Mouse (Mus musculus): ENCODE data around the gene Dnlz.
A peak's percentile ranks its signal among the peaks of the same experiment; 100 is the strongest.
"Not testable (repeated sequence)": the region's sequence is repeated elsewhere in the genome, so short reads cannot be mapped to it uniquely, and the experiment has no call there.

The Dnlz gene

GRCm38 (mm10) chr2:26351358-26352290, at the start of gene Dnlz:
Gene Dnlz (minus strand): TSS chr2:26352110.
- DNase-seq (ENCODE audit: low read depth, low spot score), result peak; percentile 85

GRCm38 (mm10) chr2:26401023-26401422, 49.1 kb upstream of the Dnlz start:
- DNase-seq (ENCODE audit: low read depth, low spot score), result no peak

- DNase-seq (ENCODE audit: low read depth, low spot score), result no peak
These were observed 48.4 kb upstream of the Dnlz start for GRCm38 (mm10) chr2:26400296-26400695.

DNA sequence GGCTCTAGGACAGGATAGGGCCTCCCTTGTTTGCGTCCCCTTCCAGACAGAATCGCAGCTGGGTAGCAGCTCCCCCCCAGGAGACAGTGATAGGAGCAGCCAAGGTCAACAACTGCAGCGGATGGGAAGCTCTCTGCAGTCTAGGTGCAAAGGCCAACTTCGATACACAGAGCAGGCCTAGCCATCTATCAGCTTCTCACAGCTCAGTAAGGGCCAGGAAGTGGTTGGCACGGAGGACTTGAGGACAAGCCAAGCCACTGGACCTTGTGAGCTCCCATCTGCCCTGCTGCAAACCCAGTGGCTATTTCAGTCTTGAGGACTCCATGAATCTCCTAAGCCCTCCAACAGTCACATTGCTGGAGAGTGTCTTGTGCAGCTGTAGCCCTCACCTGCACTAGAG, 47.7 kb upstream of the Dnlz start:
- DNase-seq (ENCODE audit: low read depth, low spot score), result no peak

GRCm38 (mm10) chr2:26398978-26399377, 47.1 kb upstream of the Dnlz start:
- no peak for DNase-seq (ENCODE audit: low read depth, low spot score)

DNA sequence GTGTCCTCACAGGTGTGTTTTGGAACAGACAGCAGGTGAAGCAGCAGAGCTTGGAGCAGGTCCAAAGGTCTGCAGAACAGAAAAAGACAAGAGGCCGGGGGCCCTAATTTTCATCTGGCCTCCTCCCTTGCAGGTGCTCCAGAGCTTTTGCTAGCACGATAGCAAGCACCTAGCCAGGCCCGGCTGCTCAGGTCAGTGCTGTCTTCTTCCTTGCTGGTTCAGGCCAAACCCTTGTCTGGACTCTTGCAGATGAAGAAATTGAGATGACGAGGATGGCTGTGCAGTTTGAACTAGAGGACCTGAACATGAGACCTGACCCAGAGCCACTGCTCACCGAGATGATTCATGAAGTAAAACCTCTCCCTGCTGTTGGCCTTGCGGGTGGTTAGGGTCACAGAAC, 39.7 kb upstream of the Dnlz start:
- DNase-seq (ENCODE audit: low read depth, low spot score), result no peak

DNA sequence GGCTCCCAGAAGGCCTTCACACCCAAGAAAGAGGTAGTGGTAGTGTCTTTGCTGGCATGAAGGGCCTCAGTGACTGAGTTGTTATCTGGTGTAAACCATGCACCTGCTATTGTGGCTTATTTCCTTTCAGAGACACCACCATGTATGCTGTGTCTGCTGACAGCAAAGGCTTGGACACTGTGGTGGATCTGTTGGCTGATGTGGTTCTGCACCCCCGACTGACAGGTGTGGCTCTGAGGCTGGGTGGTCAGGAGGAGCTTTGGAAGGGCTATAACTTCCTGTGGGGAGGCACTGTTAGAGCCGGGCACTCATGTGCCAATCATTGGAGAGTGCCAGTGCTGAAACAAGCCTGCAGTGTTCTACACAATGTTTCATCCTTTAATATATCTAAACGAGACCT, 39.0 kb upstream of the Dnlz start:
- DNase-seq (ENCODE audit: low read depth, low spot score), result no peak

DNA sequence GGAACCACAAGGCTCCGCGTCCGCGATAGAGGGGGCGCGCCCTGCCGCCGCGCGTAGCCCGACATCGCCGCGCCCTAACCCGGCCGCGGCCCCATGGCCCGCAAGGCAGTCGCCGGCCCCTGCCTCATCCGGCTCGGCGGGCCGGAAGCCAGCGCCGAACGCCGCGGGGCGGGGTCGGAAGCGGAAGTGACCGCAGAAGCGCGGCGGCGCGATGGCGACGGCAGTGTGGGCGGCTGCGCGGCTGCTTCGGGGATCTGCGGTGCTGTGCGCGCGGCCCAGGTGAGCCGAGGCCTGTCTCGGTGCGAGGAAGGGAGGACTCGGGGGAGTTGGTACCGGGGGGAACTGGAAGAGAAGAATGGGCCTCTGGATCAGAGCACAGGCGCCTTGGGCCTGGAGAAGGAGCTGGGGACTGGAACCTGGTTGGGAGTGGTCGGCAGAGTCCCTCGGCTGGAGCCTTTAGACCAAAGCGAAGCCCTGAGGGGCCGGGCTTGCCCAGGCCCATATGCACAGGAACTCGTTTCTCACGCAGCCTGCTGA, 37.3 kb upstream of the Dnlz start, which contains the start of the genes Entr1 and Pmpca:
Entr1 (minus strand) TSS at position 163 of the 537 bp plus-strand sequence.
Pmpca (plus strand) TSS at position 186 of the 537 bp plus-strand sequence.
- peak; percentile 69 for DNase-seq (ENCODE audit: low read depth, low spot score)

GRCm38 (mm10) chr2:26388682-26389153, 36.8 kb upstream of the Dnlz start:
- DNase-seq (ENCODE audit: low read depth, low spot score), result no peak

DNA sequence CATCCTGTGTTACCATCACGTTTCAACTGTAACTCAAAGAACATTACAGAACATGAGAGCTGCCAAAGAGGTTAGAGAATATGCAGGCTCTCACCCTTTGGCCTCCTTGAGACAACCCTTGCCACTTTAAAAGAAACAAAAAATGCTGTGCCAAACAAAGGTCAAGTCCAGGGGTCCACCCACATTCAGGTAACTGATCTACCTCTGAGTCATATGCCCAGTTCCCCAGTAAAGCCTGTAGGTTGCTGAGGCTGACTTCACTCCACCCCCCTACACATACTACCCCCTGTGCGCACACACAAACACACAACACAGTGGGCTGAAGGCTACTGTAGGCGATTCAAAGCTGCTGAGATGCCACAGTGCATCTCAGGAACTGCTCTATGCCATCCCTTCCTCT, 35.8 kb upstream of the Dnlz start:
- DNase-seq (ENCODE audit: low read depth, low spot score), result no peak

DNA sequence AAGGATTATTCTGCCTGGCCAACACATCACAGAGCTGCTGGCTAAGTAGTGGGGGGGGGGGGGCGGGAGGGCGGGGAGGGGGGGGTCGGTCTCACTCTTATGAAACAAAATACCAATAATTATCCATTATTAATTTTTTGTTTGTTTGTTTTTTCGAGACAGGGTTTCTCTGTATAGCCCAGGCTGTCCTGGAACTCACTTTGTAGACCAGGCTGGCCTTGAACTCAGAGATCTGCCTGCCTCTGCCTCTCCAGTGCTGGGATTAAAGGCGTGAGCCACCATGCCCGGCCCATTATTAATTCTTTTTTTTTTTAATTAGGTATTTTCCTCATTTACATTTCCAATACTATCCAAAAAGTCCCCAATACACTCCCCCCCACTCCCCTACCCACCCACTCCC, 29.0 kb upstream of the Dnlz start:
- DNase-seq (ENCODE audit: low read depth, low spot score), result not testable (repeated sequence)

GRCm38 (mm10) chr2:26380131-26380771, 28.3 kb upstream of the Dnlz start, which contains the start of gene Snapc4:
Gene Snapc4 (minus strand): TSS chr2:26380653.
- DNase-seq (ENCODE audit: low read depth, low spot score), result peak; percentile 75

GRCm38 (mm10) chr2:26372396-26372795, 20.5 kb upstream of the Dnlz start:
- DNase-seq (ENCODE audit: low read depth, low spot score), result no peak

- DNase-seq (ENCODE audit: low read depth, low spot score), result no peak
These were observed 16.7 kb upstream of the Dnlz start for GRCm38 (mm10) chr2:26368572-26368971.

DNA sequence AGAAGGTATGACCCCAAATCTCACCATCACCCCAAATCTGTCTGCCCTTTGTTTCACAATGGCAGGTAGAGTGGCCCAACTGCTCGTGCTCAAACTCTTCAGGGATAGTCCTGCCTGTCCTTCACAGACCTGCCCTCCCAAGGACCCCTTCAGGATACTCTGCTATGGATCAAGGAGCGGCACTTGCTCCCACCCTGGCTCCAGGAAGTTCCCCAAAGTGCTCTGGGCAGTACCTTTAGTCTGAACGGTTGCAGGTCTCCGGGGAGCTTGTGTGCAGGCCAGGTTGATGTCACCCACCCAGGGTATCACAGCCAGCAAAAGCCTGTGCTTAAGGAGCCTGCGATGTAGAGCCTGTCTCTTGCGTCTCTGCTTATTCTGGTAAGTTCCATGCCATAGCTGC, 16.0 kb upstream of the Dnlz start:
- DNase-seq (ENCODE audit: low read depth, low spot score), result no peak

GRCm38 (mm10) chr2:26364738-26365465, 13.0 kb upstream of the Dnlz start:
- DNase-seq (ENCODE audit: low read depth, low spot score), result no peak

- no peak for DNase-seq (ENCODE audit: low read depth, low spot score)
These were observed 11.6 kb upstream of the Dnlz start for GRCm38 (mm10) chr2:26363481-26363880.

DNA sequence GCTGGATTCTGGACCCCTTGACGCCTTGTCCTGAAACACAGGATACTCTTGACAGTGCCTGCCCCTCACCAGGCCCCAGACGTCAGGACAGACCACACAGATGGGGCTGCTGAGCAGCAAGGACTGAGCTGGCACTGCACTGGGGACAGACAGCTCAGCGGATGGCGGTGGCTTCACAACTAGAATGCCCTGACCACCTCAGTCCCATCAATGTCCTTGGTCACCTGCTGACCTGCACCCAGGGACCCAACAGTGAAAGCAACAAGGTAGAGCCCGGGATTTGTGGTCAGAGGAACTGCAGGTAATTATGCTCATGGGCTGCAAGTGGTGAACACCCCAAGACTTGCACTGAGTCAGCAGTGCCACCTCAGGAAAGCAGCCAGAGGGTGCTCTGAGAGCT, 11.1 kb upstream of the Dnlz start:
- no peak for DNase-seq (ENCODE audit: low read depth, low spot score)

GRCm38 (mm10) chr2:26360772-26361171, 8.9 kb upstream of the Dnlz start, which contains the start of gene Card9:
Gene Card9 (minus strand): TSS chr2:26360918.
- no peak for DNase-seq (ENCODE audit: low read depth, low spot score)

DNA sequence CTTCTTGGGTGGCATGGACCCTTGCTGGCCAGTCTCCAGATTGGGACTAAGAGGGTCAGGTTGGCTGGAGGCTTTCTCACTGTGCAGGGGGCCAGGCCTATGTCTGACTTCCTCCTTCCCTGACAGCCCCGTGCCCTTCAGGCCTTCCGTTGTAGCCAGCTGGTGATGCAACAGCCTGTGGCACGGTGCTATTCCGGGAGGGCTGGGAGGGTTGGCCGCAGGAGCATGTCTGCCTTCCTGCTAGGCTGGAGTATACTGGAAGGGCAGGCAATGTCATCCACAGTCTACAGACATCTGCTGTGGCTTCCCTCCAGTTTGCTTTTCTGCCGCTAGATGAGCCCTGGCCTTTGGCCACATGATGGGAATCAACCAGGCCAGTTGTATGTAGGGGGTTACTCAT, 8.1 kb upstream of the Dnlz start:
- DNase-seq (ENCODE audit: low read depth, low spot score), result no peak

GRCm38 (mm10) chr2:26358667-26359320, 6.9 kb upstream of the Dnlz start:
- DNase-seq (ENCODE audit: low read depth, low spot score), result no peak
